Mouse (Mus musculus) adipocyte (in vitro differentiated cells): ENCODE measurements around the gene 2200002D01Rik.
A peak's percentile ranks its signal among the peaks of the same experiment; 100 is the strongest.

Experiments
- DNase-seq: peaks from one replicate; pipeline ENCODE4 v3.0.0-alpha.2; 2016; ENCODE audit warnings: low spot score

The 2200002D01Rik gene

DNA sequence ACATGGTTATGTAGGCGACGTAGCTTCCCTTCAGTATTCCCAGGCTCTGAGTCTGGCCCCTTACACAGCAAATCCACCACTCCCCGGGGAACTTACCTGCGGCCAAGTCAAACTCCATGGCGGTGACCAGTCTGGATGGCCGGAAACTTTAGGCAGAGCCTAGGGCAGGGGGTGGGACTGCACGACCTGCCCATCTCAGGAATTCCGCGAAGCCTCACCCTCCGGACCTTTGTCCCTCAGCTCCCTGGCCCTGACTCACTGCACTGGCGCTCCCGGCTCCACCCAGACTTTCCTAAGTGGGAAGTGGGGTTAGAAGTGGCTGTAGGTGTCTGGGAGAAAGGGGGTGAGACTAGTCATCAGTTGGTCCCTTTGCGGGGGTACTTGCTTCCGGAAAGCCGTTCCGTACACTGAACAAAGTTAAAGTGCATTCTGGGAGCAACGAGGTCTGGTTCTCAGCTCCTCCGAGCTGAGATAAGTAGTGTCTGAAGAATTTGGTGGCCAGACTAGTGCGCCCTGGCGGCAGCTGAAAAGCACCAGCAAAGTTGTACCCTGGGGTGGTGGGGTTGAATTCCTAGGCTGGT lies at the start of gene 2200002D01Rik:
Gene 2200002D01Rik (minus strand): TSS at position 206 of the 581 bp plus-strand sequence.
- no peak for DNase-seq

DNA sequence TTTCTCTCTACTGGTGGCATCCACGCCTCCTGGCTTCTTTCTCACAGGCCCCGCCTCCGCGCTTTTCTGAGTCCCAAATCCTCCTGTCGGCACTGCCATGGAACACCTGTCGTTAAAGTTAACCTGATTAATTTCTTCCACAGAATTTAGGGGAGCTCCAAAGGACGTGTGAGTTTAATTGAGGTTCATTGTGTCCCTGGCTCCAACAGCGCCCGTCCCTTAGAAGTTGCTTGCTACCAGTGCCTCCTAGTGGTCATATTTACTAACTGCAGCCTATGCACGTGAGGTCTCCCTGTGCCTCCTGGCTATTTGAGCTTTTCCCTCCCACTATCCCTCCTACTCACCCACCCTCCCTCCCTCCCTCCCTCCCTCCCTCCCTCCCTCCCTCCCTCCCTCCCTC lies 48.7 kb upstream of the 2200002D01Rik start:
- DNase-seq = peak; percentile 71

- no peak for DNase-seq
Measured at GRCm38 (mm10) chr7:29295861-29296647, 47.8 kb upstream of the 2200002D01Rik start.

GRCm38 (mm10) chr7:29294111-29294761 lies 46.0 kb upstream of the 2200002D01Rik start:
- no peak for DNase-seq

GRCm38 (mm10) chr7:29293131-29294065 lies 45.1 kb upstream of the 2200002D01Rik start:
- DNase-seq = no peak

- DNase-seq = no peak
Measured at GRCm38 (mm10) chr7:29292458-29293098, 44.3 kb upstream of the 2200002D01Rik start.

DNA sequence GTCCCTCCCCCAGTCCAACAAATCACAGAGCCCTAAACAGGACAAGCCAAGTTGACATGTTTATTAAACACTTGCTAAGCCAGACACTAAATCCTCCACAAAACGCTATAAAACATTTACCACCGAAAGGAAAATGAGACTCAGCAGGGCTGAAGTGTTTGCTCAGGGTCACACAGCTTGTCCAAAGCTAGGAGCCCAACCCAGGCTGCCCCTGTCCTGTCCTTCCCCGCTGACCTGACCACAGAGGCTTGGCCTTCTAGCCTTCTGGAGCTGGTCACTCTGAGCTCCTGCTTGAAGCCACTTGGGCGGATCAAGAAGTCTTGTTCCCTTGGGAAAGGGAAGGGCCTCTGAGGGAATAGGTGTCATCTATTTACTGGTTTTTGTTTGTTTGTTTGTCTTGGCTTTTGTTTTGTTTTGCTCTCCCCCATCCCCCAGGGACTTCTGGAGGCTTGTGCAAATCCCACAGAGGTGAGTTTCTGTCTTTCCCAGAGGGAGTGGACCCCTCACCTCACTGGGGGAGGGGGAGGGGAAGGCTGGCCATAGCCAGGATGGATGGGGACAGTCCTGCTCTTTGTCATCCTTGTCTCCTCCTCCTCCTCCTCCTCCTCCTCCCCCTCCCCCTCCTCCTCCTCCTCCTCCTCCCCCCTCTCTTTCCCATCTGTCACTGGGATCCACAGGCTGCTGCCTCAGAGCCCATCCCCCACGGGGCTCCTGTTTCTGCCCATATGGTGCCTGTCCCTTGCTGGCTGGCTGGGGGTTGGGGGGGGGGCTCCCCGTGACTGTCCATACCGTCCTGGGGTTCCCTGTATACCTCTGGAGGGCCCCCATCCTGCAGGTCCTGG lies 43.6 kb upstream of the 2200002D01Rik start:
- no peak for DNase-seq

DNA sequence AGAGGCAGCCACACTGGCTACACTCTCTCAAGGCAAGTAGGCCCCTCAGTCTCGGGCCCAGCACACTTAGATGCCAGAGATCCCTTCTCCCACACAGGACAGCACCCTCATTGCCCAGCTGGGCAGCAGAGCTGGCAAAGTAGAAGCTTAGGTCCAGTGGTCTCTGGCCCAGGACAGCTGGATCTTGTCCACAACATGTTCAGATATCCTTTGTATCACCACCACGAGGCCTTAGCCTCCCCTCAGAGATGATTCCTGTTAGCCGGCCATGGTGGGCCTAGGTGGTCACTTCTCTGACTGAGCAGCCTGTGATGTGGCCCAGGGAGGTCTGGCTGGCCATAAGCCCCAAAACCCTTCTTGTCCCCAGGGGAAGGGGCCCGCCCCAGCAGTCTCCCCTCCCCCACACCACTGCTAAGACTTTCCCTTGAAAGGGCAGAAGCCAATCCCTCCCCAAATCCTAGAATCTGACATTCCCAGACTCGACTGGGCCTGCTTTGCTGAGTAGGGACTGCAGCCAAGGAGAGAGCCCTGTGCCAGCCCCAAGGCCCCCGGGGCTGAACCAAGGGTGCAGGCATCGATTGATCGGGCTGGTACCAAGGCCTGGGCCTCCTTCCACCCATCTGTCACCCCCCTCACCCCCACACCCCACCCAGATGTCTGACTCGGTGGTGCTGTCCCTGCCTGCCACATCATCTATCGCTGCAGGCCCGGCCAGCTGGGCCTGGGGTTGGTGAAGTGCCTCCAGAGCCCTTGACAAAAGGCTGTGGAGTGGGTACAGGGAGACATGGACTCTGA lies 42.6 kb upstream of the 2200002D01Rik start:
- DNase-seq = no peak

DNA sequence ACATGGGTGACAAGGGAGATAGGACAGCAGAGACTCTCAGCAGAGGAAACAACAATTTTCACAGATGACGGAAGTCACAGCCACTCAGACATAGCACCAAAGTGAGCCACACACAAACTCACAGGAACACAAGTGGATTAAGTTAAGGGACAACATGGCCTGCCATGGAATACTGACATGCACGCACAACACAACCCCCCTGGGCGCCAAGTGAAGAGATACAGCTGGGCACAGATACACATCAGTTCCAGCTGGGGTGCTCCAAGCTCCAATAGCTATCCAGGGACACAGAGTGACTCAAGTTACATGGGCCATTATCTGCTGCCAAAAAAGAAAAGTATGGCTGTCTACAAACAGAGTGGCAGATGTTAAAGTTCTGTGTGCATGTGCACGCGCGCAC lies 41.6 kb upstream of the 2200002D01Rik start:
- DNase-seq = no peak

DNA sequence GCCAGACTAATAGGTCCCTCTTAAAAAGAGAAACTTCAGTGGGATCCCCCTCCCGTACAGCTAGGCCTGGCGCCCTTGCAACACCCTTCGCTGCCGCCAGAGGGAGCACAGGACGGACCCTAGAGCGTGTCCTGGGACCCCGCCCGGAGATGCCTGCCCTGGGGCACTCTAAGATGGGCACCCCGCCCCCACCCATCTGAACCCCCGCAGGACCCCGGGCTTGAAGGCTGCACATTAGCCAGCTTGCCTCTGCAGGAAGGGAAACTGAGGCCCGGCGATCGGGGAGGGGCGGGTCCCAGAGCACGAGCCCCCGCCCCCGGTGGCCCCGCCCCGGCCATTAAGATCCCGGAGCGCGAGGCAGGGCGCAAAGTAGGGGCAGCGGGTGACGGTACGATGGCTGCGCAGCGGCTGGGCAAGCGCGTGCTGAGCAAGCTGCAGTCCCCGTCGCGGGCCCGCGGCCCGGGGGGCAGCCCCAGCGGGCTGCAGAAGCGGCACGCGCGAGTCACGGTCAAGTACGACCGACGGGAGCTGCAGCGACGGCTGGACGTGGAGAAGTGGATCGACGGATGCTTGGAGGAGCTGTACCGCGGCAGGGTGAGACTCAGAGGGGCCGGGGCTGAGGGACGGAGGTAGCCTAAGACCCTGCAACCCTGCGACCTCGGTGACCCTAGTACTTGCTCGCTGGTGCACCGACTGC lies 40.8 kb upstream of the 2200002D01Rik start, which contains the start of gene Ppp1r14a:
Gene Ppp1r14a (plus strand): TSS at position 367 of the 697 bp plus-strand sequence.
- DNase-seq = no peak

DNA sequence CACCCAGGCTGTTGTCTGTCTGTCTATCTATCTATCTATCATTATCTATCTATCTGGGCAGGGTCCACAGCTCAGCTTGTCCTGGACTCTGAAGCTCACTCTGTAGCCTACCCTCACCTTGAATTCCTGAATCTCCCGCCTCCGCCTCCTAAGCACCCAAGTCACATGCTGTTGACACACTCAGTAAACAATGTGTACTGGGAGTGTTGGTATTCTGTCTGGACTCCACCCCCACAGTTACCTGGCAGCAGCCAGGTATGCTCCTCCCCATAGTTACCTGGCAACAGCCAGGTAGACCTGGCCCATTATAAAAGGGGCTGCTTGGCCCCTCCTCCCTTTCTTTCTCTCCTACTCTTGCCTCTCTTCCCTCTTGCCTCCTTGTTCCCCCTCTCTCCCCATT lies 39.8 kb upstream of the 2200002D01Rik start:
- DNase-seq = no peak

- DNase-seq = no peak
Measured at GRCm38 (mm10) chr7:29287481-29287880, 39.2 kb upstream of the 2200002D01Rik start.

DNA sequence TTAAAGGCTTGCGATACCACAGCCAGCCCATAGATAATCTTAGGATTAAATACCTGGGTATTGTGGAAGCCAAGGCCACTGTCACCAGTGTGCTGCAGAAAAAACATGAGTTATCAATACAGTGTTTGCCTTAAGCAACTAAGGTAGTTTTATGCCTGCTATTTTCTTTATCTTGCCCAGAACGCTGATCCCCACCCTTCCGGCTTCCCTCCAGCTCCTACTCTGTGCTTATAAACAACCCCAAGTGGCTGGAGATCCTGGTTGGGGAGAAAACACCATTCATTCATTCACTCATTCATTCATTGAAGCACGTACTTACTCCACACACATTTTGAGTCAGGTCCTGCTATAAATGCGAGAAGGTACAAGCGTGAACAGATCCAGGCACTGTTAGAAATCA lies 36.3 kb upstream of the 2200002D01Rik start:
- no peak for DNase-seq

DNA sequence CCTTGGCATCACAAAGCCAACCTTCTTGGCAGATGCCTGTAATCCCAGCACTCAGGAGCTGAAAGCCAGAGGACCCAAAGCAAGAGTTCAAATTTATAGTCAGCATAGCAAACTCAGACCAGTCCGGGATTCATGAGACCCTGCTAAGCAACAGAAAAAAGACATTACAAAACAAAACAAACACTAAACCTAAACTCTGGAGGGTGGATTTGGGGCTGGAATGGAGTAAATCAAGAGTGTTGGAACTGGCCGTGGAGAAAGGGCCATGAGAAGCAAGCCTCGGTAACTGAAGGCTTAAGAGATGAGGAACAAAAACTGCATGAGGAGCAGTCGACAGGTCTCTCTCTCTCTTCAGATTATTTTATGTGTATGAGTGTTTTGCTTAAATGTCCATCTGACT lies 35.6 kb upstream of the 2200002D01Rik start:
- no peak for DNase-seq

DNA sequence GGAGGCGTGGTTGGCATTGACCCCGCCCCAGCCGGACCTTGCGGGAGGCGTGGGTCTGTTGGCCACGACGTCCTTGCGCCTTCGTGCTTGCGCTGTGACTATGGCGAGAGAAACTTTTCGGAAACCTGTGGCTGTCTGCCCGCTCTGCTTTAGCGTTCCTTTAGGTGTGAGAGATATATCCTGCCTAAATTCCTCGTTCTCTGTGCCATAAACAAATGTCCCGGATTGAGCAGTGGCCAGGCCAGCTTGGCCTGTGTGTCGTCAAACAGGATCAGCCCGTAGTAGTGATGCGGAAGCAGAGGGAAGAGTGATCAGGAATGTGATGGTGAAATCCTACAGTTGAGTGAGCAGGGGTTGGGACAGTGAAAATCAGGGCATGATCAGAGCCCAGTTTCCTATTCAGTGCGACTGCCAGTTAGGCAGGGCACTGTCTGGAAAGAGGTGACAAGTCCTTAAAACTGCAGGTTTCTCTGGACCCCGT lies 33.8 kb upstream of the 2200002D01Rik start:
- no peak for DNase-seq

DNA sequence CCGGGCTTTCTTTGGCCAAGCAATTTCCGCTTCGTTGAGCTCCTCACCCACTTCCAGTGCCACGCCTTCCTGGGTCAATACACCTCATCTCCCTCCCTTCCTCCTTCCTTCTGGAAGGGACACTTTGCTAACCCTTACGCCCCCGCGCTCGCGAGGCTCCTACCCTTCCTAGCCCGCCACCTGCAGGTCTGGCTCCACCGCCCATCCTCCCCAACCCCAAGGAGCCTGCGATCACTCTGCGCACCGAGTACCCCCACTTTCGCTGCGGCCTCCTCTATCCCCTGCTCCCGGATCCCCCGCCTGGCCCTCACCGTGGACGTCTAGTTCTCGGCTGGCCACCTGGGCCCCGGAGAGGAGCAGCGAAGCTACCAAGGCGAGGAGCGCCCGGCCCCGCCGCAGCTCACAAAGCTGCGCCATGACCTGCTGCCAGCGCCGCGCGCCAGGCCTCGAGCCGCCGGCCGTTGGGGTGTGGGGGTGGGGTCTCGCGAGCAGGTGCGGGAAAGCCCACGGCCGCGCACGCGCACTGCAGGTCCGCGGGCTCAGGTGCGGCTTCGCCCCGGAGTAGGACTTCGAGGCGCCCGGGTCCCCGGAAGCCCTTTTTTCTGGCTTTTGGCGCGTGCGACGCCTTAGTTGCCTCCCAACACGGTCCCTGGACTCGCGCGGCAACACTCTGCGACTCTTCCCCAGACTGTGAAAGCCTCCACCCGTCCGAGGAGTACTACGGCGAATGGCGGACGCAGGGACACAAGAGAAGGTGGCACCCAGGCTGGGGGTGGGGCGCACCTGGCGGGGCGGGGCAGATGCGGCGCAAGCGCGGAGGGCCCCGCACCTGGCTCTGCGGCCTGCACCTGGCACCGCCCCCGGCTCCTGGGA lies 33.2 kb upstream of the 2200002D01Rik start, which contains the start of gene Spint2:
Gene Spint2 (minus strand): TSS at position 712 of the 873 bp plus-strand sequence.
- no peak for DNase-seq

DNA sequence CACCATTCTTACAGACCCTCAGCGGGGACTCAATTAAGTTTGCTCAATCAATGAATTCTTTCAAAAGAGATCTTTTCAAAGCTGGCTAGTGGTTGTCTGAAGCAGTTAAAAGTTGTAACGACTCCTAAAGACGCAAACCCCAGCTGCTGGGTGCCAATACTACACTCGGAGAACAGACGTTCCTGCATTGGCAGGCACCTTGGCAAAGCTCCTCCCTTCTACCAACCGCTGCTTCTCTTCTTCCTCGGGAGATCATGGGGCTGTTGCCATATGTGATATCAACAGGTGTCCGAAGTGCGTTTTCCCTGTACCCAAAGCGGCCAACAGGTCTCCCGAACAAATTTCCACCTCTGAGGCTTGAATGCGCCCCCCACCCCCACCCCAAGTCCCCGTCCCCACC lies 32.5 kb upstream of the 2200002D01Rik start:
- DNase-seq = no peak

DNA sequence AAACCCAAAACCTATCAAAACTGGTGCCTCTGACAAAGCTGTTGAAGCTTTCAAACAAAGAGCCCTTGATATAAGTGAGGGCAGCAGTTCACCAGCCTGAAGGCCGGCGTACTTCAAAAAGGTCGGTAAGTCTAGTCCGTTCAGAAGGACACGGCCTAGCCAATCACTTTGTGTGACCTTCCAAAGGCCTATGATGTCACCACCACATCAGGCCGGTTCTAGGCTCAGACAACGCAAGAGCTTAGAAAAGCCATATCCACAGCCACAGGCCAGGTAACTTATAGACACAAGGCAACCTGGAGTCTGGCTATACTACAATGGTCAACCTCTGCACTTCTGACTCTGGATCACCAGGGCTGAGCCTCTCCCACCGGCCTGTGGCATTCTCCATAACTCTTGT lies 31.7 kb upstream of the 2200002D01Rik start:
- no peak for DNase-seq
